Mouse (Mus musculus) CH12.LX (cell line): ENCODE results near the gene Stac. TPM values are rescaled to one million over a fixed set of nuclear protein-coding genes. Genes with fewer than 3 reads are reported as not detected.

Experiments
- DNase-seq: peaks from one replicate; pipeline ENCODE4 v3.0.0-alpha.2; 2013; ENCODE audit errors: extremely low read depth
- H3K27ac ChIP-seq: 2 replicates; pipeline ENCODE4 v1.5.1; 2012; ENCODE audit warnings: low read depth, mild to moderate bottlenecking, control low read depth, moderate library complexity; ENCODE audit not compliant: insufficient read depth
- H3K27me3 ChIP-seq: replicated peaks from 2 replicates; pipeline ENCODE3; 2012; ENCODE audit warnings: inconsistent platforms
- H3K36me3 ChIP-seq, 2 experiments: replicated peaks in 1 of 2; 2 replicates each; pipeline versions ENCODE3 to v1.6.1; 2012; ENCODE audit warnings: inconsistent platforms in 1 of 2, low read length in 1 of 2, mild to moderate bottlenecking in 1 of 2, mixed read lengths in 1 of 2, moderate library complexity in 1 of 2; ENCODE audit not compliant: control insufficient read depth in 1 of 2, insufficient read depth in 1 of 2
- H3K4me1 ChIP-seq, 2 experiments: 2 replicates each; pipeline ENCODE4 v1.6.1; 2012; ENCODE audit warnings: inconsistent platforms in 1 of 2, moderate library complexity in 1 of 2; ENCODE audit not compliant: insufficient read depth in 2 of 2, control insufficient read depth in 1 of 2
- H3K4me2 ChIP-seq: 2 replicates; pipeline ENCODE4 v1.6.1; 2012; ENCODE audit warnings: low read depth, mild to moderate bottlenecking, control low read depth; ENCODE audit not compliant: poor library complexity, insufficient read depth, severe bottlenecking
- H3K4me3 ChIP-seq, 3 experiments: fragments of 150-350 bp in 1 of 3; sonication (generic) in 1 of 3; replicated peaks in 1 of 3; 2 replicates each; pipeline versions ENCODE3 to v1.5.1; 2011 to 2012; ENCODE audit warnings: low read depth in 2 of 3, low read length in 2 of 3, mild to moderate bottlenecking in 2 of 3, moderate library complexity in 2 of 3, control low read depth in 1 of 3, improper control_type of control experiment in 1 of 3, inconsistent platforms in 1 of 3, mixed read lengths in 1 of 3; ENCODE audit not compliant: poor library complexity in 1 of 3
- H3K79me2 ChIP-seq: replicated peaks from 2 replicates; pipeline ENCODE4 v1.6.1; 2012; ENCODE audit warnings: mild to moderate bottlenecking, moderate library complexity; ENCODE audit not compliant: control insufficient read depth, poor library complexity, insufficient read depth, severe bottlenecking; ENCODE audit errors: extremely low read depth
- H3K9ac ChIP-seq: 2 replicates; pipeline ENCODE4 v1.6.1; 2012; ENCODE audit warnings: low read depth, mild to moderate bottlenecking, control low read depth, moderate library complexity; ENCODE audit not compliant: insufficient read depth
- H3K9me3 ChIP-seq: replicated peaks from 2 replicates; pipeline ENCODE3; 2012; ENCODE audit warnings: low read length, inconsistent platforms, mixed read lengths
- BHLHE40 ChIP-seq: IDR thresholded peaks from 2 replicates; pipeline ENCODE4 v1.6.1; 2011; ENCODE audit warnings: mild to moderate bottlenecking, low read depth, low read length, improper control_type of control experiment
- CHD1 ChIP-seq: IDR thresholded peaks from 2 replicates; pipeline ENCODE4 v1.6.1; 2012; ENCODE audit warnings: low read depth, low read length, improper control_type of control experiment, inconsistent platforms
- CTCF ChIP-seq, 2 experiments: IDR thresholded peaks in 1 of 2; conservative IDR thresholded peaks in 1 of 2; 2 replicates each; pipeline ENCODE4 v1.5.1; 2011 to 2012; ENCODE audit warnings: low read depth in 2 of 2, low read length in 2 of 2, improper control_type of control experiment in 1 of 2, inconsistent platforms in 1 of 2, mild to moderate bottlenecking in 1 of 2, moderate library complexity in 1 of 2
- ELF1 ChIP-seq: IDR thresholded peaks from 2 replicates; pipeline ENCODE4 v1.6.1; 2014; ENCODE audit warnings: low read depth, mild to moderate bottlenecking, inconsistent platforms, low read length, improper control_type of control experiment
- ETS1 ChIP-seq: conservative IDR thresholded peaks from 2 replicates; pipeline ENCODE4 v1.6.1; 2012; ENCODE audit warnings: low read depth, mild to moderate bottlenecking, inconsistent platforms, low read length, improper control_type of control experiment, moderate library complexity
- KAT2A ChIP-seq: IDR thresholded peaks from 2 replicates; pipeline ENCODE4 v1.6.1; 2012; ENCODE audit warnings: low read length, improper control_type of control experiment, inconsistent platforms; ENCODE audit not compliant: insufficient replicate concordance
- MAX ChIP-seq: IDR thresholded peaks from 2 replicates; pipeline ENCODE4 v1.6.1; 2011; ENCODE audit warnings: low read length, improper control_type of control experiment
- MEF2A ChIP-seq: IDR thresholded peaks from 2 replicates; pipeline ENCODE4 v1.6.1; 2014; ENCODE audit warnings: low read depth, mild to moderate bottlenecking, inconsistent platforms, low read length, improper control_type of control experiment, borderline replicate concordance
- MYC ChIP-seq: IDR thresholded peaks from 2 replicates; pipeline ENCODE4 v1.6.1; 2011; ENCODE audit warnings: low read depth, mild to moderate bottlenecking, improper control_type of control experiment, low read length
- PAX5 ChIP-seq: IDR thresholded peaks from 2 replicates; pipeline ENCODE4 v1.6.1; 2012; ENCODE audit warnings: low read length, inconsistent platforms, mixed read lengths
- POLR2A ChIP-seq: IDR thresholded peaks from 2 replicates; pipeline ENCODE4 v1.6.1; 2011; ENCODE audit warnings: low read depth, mild to moderate bottlenecking, improper control_type of control experiment, low read length
- RCOR1 ChIP-seq: conservative IDR thresholded peaks from 2 replicates; pipeline ENCODE4 v1.6.1; 2012; ENCODE audit warnings: low read depth, mild to moderate bottlenecking, inconsistent platforms, low read length, improper control_type of control experiment
- USF1 ChIP-seq: IDR thresholded peaks from 2 replicates; pipeline ENCODE4 v1.6.1; 2014; ENCODE audit warnings: low read depth, mild to moderate bottlenecking, inconsistent platforms, low read length, improper control_type of control experiment
- USF2 ChIP-seq: conservative IDR thresholded peaks from 2 replicates; pipeline ENCODE4 v1.6.1; 2011; ENCODE audit warnings: low read depth, low read length, improper control_type of control experiment
- ZKSCAN1 ChIP-seq: IDR thresholded peaks from 2 replicates; pipeline ENCODE4 v1.6.1; 2012; ENCODE audit warnings: low read depth, inconsistent platforms, low read length, improper control_type of control experiment, borderline replicate concordance
- ZMIZ1 ChIP-seq: IDR thresholded peaks from 2 replicates; pipeline ENCODE4 v1.6.1; 2012; ENCODE audit warnings: low read depth, mild to moderate bottlenecking, inconsistent platforms, low read length, improper control_type of control experiment
- dilution Hi-C: fragments of 300-500 bp; cut with MboI; formaldehyde crosslinking; loops from 2 replicates; pipeline ENCODE4 v1.14.3; 2020; ENCODE audit warnings: low sequenced_read_pairs; ENCODE audit not compliant: extremely low pct_unique_long_range_greater_than_20kb, extremely low pct_ligation_motif_present
- in situ Hi-C: fragments of 300-500 bp; cut with MboI; formaldehyde crosslinking; loops from 3 replicates; pipeline ENCODE4 v1.14.3; 2019; ENCODE audit warnings: low sequenced_read_pairs, low pct_ligation_motif_present, low pct_unique_long_range_greater_than_20kb, mixed read lengths
- polyA plus RNA-seq: library from polyadenylated mRNA; unstranded; fragments of >175 nt; gene quantifications from 2 replicates; pipeline ENCODE4 v1.2.1, GENCODE M21; 2012; ENCODE audit warnings: low read depth; ENCODE audit not compliant: insufficient read length
- total RNA-seq, 2 experiments: library from RNA; depleted of rRNA; stranded (reverse); fragments of 300-350 nt in 1 of 2; fragments of >200 nt in 1 of 2; gene quantifications; 2 replicates each; pipeline ENCODE4 v1.2.3; 2012 to 2014

Gene Stac
- total and polyA plus RNA-seq, 3 experiments: not detected

- Histone ChIP-seq H3K9ac (no peak overlapping the region), H3K9me3 (no peaks in the 10 kb centered on the region), H3K4me3 (no peak overlapping the region), H3K4me1 (no peaks in the 10 kb centered on the region), H3K36me3 (no peaks in the 10 kb centered on the region), H3K79me2 (no peaks in the 10 kb centered on the region), H3K27ac (no peak overlapping the region), H3K4me2 (no peak overlapping the region), H3K27me3 (peaks cover 27% of the 10 kb centered on the region)
- dilution Hi-C loops (no loop called here), in situ Hi-C loops (no loop called here)
- no peak for DNase-seq
- TF ChIP-seq USF1 (no peak), ETS1 (no peak), ZKSCAN1 (no peak), MYC (no peak), ELF1 (no peak), MEF2A (no peak), USF2 (no peak), MAX (no peak)
These were observed 166.3 kb downstream of the Stac start for GRCm38 (mm10) chr9:111523871-111524270.

GRCm38 (mm10) chr9:111523111-111523510 lies 167.0 kb downstream of the Stac start:
- no peak for DNase-seq
- H3K36me3 ChIP-seq: no peaks in the 10 kb centered on the region

GRCm38 (mm10) chr9:111522226-111522625 lies 167.9 kb downstream of the Stac start:
- H3K4me3 ChIP-seq: no peak overlapping the region
- no peak for TF ChIP-seq PAX5
- no peak for TF ChIP-seq CTCF (conservative IDR thresholded peaks at IDR 0.05 in 1 of 2, IDR thresholded peaks at IDR 0.05 in 1 of 2; ENCODE audit: low read depth in 2 of 2, low read length in 2 of 2)
- no peak for TF ChIP-seq ZMIZ1
- no peak for TF ChIP-seq RCOR1
- no peak for TF ChIP-seq ZKSCAN1
- TF ChIP-seq CHD1: no peak
- TF ChIP-seq BHLHE40: no peak

More at GRCm38 (mm10) chr9:111523111-111523510, 167.0 kb downstream of the Stac start:
- Histone ChIP-seq H3K4me3 (no peak overlapping the region), H3K4me2 (no peak overlapping the region), H3K9ac (no peak overlapping the region), H3K9me3 (no peaks in the 10 kb centered on the region), H3K27me3 (peaks cover 28% of the 10 kb centered on the region), H3K4me1 (no peaks in the 10 kb centered on the region)
- dilution Hi-C loops: no loop called here
- no peak for TF ChIP-seq KAT2A
- no peak for TF ChIP-seq ETS1
- no peak for TF ChIP-seq POLR2A
- TF ChIP-seq, all 38 proteins: peak for 0
- in situ Hi-C loops: no loop called here
- Histone ChIP-seq H3K79me2 (no peaks in the 10 kb centered on the region), H3K27ac (no peak overlapping the region)

More at GRCm38 (mm10) chr9:111522226-111522625, 167.9 kb downstream of the Stac start:
- no peak for DNase-seq
- Histone ChIP-seq H3K4me2 (no peak overlapping the region), H3K4me1 (no peaks in the 10 kb centered on the region), H3K9me3 (no peaks in the 10 kb centered on the region), H3K9ac (no peak overlapping the region), H3K79me2 (no peaks in the 10 kb centered on the region), H3K36me3 (no peaks in the 10 kb centered on the region), H3K27me3 (peaks cover 28% of the 10 kb centered on the region), H3K27ac (no peak overlapping the region)
- dilution Hi-C loops (no loop called here), in situ Hi-C loops (no loop called here)
